Mouse (Mus musculus): ENCODE data around the gene Med4. TPM values are rescaled to one million over a fixed set of nuclear protein-coding genes. Genes with fewer than 3 reads are reported as not detected.
"Not testable (repeated sequence)": the region's sequence is repeated elsewhere in the genome, so short reads cannot be mapped to it uniquely, and the experiment has no call there.

Gene Med4
- polyA plus RNA-seq, 1 experiment from 2014 or later: 107 TPM

DNA sequence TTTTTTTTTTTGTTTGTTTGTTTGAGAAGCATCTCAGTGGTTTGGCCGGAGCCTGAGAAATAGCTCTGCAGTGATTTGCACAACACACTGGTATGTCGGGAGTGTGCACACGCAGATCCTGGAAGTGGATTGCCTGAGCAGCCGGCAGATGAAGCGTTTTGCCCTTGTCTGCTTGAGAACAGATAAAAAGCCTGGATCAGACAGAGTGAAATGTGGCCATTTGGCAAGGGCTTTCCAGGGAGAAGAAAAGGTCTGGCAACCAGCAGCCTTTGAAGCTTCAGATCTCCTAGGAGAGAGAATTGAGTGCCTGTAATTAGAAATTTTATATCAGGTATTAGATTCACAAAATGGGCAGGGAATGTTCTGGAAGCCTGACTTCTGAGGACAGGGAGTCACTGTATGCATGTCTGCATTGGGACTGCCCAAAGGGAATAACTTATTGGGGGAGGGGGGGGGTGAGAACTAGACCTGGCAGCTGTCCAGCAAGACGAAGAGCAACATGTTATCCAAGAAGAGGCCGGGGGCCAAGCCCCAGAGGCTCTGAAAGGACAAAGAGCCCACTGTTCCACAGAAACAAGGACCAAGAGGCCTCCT is 7.1 kb upstream of the Med4 start:
- H3K4me3 ChIP-seq (replicated peaks): no peak overlapping the region
- H3K4me1 ChIP-seq (replicated peaks): peaks cover 12% of the 10 kb centered on the region
- H3K9ac ChIP-seq (replicated peaks): no peak overlapping the region
- 38% methylated on average over 7 of the region's 7 CpGs for WGBS
- H3K36me3 ChIP-seq: no peaks in the 10 kb centered on the region
- H3K27me3 ChIP-seq: no peaks in the 10 kb centered on the region
- no peak overlapping the region for H3K4me2 ChIP-seq
- no peaks in the 10 kb centered on the region for H3K9me3 ChIP-seq
- peak overlapping the region; percentile 73 for H3K27ac ChIP-seq
- ATAC-seq (ENCODE audit: insufficient number of reproducible peaks, insufficient read depth, low FRiP score, low TSS enrichment, low read depth): peak; percentile 44; the same call in 1 of the 2 replicates

GRCm38 (mm10) chr14:73503237-73503933 is 6.4 kb upstream of the Med4 start:
- H3K4me3 ChIP-seq (replicated peaks): no peak overlapping the region
- H3K27ac ChIP-seq: peak overlapping the region; percentile 73; the same call in 1 of the 2 replicates
- ATAC-seq (ENCODE audit: insufficient number of reproducible peaks, insufficient read depth, low FRiP score, low TSS enrichment, low read depth): no peak
- H3K9me3 ChIP-seq: no peaks in the 10 kb centered on the region
- no peaks in the 10 kb centered on the region for H3K27me3 ChIP-seq
- WGBS: 77% methylated on average over 13 of the region's 13 CpGs
- no peaks in the 10 kb centered on the region for H3K36me3 ChIP-seq
- H3K4me1 ChIP-seq (replicated peaks): peaks cover 12% of the 10 kb centered on the region
- no peak overlapping the region for H3K9ac ChIP-seq (replicated peaks)
- no peak overlapping the region for H3K4me2 ChIP-seq

DNA sequence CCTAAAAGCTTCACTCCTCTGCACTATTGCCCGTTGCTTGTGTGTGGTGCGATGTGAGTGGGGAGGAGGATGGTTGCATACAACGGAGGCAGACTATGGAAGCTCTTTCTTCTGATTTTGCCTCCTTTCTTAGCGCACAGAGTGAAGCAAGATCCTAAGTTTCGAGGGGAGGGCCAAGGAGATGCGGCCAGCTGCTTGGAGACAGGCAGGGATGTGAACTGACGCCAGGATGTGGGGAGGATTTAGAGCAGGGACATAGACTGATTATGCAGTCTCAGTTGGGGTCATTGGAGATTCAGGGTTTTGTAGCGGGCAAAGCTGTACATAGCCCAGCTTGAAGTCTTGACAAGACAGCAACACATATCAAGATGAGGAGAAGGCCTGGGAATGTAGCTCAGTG is 3.5 kb upstream of the Med4 start:
- H3K4me1 ChIP-seq (replicated peaks): peaks cover 22% of the 10 kb centered on the region
- H3K4me2 ChIP-seq: no peak overlapping the region
- ATAC-seq (ENCODE audit: insufficient number of reproducible peaks, insufficient read depth, low FRiP score, low TSS enrichment, low read depth): no peak
- no peaks in the 10 kb centered on the region for H3K9me3 ChIP-seq
- H3K27ac ChIP-seq: no peak overlapping the region
- WGBS: 64% methylated on average over 8 of the region's 8 CpGs
- H3K9ac ChIP-seq (replicated peaks): no peak overlapping the region
- H3K4me3 ChIP-seq (replicated peaks): no peak overlapping the region
- H3K36me3 ChIP-seq: no peaks in the 10 kb centered on the region
- no peaks in the 10 kb centered on the region for H3K27me3 ChIP-seq

- Histone ChIP-seq H3K4me2 (no peak overlapping the region), H3K9me3 (no peaks in the 10 kb centered on the region), H3K9ac (replicated peaks) (no peak overlapping the region), H3K27me3 (no peaks in the 10 kb centered on the region), H3K27ac (no peak overlapping the region), H3K4me1 (replicated peaks) (peaks cover 22% of the 10 kb centered on the region), H3K36me3 (peaks cover 6% of the 10 kb centered on the region), H3K4me3 (replicated peaks) (no peak overlapping the region)
- WGBS: 87% methylated on average over 15 of the region's 15 CpGs
- no peak for ATAC-seq (ENCODE audit: insufficient number of reproducible peaks, insufficient read depth, low FRiP score, low TSS enrichment, low read depth)
These were observed 2.6 kb upstream of the Med4 start for GRCm38 (mm10) chr14:73507200-73507599.

- no peaks in the 10 kb centered on the region for H3K9me3 ChIP-seq
- no peaks in the 10 kb centered on the region for H3K27me3 ChIP-seq
- H3K4me2 ChIP-seq: no peak overlapping the region
- H3K4me3 ChIP-seq (replicated peaks): no peak overlapping the region
- 77% methylated on average over 11 of the region's 11 CpGs for whole genome bisulfite sequencing
- peaks cover 12% of the 10 kb centered on the region for H3K36me3 ChIP-seq
- H3K27ac ChIP-seq: no peak overlapping the region
- no peak overlapping the region for H3K9ac ChIP-seq (replicated peaks)
- no peak for ATAC-seq (ENCODE audit: insufficient number of reproducible peaks, insufficient read depth, low FRiP score, low TSS enrichment, low read depth)
- peaks cover 17% of the 10 kb centered on the region for H3K4me1 ChIP-seq (replicated peaks)
These were observed 2.0 kb upstream of the Med4 start for GRCm38 (mm10) chr14:73507702-73508376.

DNA sequence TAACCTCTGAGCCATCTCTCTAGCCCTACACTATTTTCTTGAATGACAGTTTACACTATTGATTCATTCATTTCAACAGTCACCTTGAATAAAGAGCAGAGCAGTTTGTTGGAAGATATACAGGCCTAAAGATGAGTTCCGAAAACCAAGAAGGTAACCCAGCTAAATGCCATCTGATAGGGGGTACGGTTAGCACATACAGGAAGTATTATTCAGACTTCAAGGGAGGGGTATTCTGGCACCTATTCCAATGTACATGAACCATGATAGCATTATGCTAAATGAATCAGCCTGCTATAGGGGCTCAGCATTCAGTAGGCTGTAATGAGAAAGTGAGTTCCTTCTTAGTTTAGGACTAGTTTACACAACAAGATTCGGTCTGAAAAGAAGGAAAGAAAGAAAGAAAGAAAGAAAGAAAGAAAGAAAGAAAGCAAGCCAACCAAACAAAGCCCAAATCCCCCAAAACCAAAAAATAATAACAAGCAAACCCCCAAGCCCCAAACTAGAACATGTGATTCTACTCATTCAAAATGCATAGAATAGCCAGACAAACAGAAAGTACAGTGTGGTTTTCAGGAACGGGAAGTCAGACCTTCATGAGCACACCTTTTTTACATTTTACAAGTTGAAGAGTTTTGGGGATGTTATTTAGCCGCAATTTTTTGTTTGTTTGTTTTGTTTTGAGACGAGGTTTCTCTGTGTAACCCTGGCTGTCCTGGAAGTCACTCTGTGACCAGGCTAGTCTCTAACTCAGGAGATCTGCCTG is 1.0 kb upstream of the Med4 start:
- Histone ChIP-seq H3K27ac (no peak overlapping the region), H3K36me3 (peaks cover 20% of the 10 kb centered on the region), H3K9me3 (no peaks in the 10 kb centered on the region), H3K4me3 (replicated peaks) (no peak overlapping the region), H3K9ac (replicated peaks) (no peak overlapping the region), H3K4me1 (replicated peaks) (peaks cover 9% of the 10 kb centered on the region), H3K27me3 (no peaks in the 10 kb centered on the region), H3K4me2 (no peak overlapping the region)
- 90% methylated on average over 6 of the region's 6 CpGs for WGBS
- no peak for ATAC-seq (ENCODE audit: insufficient number of reproducible peaks, insufficient read depth, low FRiP score, low TSS enrichment, low read depth)

DNA sequence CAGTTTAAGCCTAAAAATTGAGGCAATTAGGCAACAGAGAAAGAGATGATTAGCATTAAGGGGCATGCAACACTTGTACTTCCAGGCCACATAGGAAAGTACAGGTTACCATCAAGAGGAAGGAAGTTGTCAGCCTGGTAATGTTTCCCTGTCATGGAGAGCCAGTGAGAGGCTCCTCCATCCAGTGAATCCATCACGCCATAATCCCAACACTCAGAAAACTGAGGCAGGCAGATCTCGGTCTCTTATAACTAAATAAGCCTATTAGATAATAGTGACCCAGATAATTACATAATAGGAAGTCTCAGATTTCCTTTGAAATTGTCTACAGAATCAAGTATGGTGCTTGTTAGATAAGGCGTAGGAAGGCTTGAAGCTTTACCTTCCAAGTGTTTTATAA is 14.3 kb downstream of the Med4 start:
- peak overlapping the region; percentile 50; the same call in 1 of the 2 replicates for H3K4me2 ChIP-seq
- WGBS: 76% methylated on average over 3 of the region's 3 CpGs
- no peaks in the 10 kb centered on the region for H3K4me1 ChIP-seq (replicated peaks)
- ATAC-seq (ENCODE audit: insufficient number of reproducible peaks, insufficient read depth, low FRiP score, low TSS enrichment, low read depth): no peak
- no peak overlapping the region for H3K4me3 ChIP-seq (replicated peaks)
- no peaks in the 10 kb centered on the region for H3K9me3 ChIP-seq
- H3K27ac ChIP-seq: no peak overlapping the region
- no peaks in the 10 kb centered on the region for H3K36me3 ChIP-seq
- no peaks in the 10 kb centered on the region for H3K27me3 ChIP-seq
- H3K9ac ChIP-seq (replicated peaks): no peak overlapping the region; the same call in 1 of the 2 replicates

DNA sequence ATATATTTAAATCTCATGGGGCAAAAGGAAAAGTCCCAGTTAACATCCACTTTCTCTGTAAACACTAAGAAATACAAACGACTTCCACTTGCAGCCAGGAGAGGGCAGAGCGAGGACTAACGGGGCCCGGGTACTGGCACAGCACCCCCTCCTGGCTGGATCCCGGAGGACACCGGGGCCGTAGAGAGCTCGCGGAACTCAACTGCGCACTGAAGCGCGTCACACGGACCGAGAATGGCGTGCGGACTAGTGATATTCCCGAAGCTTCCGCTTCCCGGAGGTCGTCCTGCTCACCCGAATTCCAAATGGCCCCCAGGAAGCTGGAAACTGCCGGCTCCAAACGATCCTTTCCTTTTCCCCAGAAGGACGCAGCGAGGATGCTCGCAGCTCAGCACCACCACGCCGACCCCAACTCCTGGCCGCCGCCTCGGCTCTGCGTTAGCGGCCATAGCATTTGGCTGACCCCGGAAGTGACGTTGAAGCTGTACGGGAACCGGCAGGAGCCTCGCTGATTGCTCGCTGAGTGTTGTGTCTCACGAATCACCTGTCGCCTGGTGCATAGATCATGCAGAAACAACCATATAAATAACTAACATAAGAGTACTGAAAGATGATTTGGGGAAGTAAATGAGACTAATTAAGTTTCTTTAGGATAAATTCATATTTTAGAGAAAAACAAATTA is 15.1 kb downstream of the Med4 start, which contains the start of gene Sucla2:
TSS of gene Sucla2 (plus strand) at position 554 of the 683 bp plus-strand sequence.
- Histone ChIP-seq H3K9ac (replicated peaks) (peak within 1 kb of the TSS; percentile 51), H3K27me3 (no peaks in the 10 kb centered on the region), H3K4me3 (replicated peaks) (peak within 1 kb of the TSS; percentile 47), H3K4me1 (replicated peaks) (no peaks in the 10 kb centered on the region), H3K4me2 (peak within 1 kb of the TSS; percentile 50), H3K36me3 (no peaks in the 10 kb centered on the region), H3K9me3 (no peaks in the 10 kb centered on the region), H3K27ac (peak within 1 kb of the TSS; percentile 85)
- peak; percentile 98 for ATAC-seq (ENCODE audit: insufficient number of reproducible peaks, insufficient read depth, low FRiP score, low TSS enrichment, low read depth)
- under 1% methylated on average over 41 of the region's 41 CpGs for WGBS

DNA sequence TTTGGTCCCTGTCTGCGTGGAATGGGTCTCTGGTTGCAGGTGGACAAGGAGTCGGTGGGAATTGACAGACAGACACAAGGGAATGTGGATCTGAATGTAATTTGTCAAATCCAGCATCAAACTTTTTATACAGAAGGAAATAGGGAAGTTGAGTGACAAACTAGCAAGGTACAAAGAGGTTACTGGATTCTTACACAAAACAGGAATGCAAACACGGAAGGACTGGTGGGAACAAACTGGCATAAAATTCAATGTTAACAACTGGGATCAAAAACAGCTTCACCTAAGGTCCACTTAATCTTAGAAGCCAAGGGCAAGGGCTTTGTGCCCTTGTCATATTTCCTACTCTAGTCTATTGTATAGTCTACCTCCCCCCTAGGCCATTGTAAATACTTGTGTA is 18.8 kb downstream of the Med4 start:
- not testable (repeated sequence) for H3K4me2 ChIP-seq; H3K27me3 ChIP-seq; H3K9ac ChIP-seq (replicated peaks); H3K4me1 ChIP-seq (replicated peaks); H3K4me3 ChIP-seq (replicated peaks); ATAC-seq (ENCODE audit: insufficient number of reproducible peaks, insufficient read depth, low FRiP score, low TSS enrichment, low read depth); H3K9me3 ChIP-seq; H3K36me3 ChIP-seq; H3K27ac ChIP-seq
- 86% methylated on average over 3 of the region's 3 CpGs for WGBS

GRCm38 (mm10) chr14:73533755-73534465 is 24.1 kb downstream of the Med4 start:
- H3K27me3 ChIP-seq: no peaks in the 10 kb centered on the region; the same call in 1 of the 2 replicates
- ATAC-seq (ENCODE audit: insufficient number of reproducible peaks, insufficient read depth, low FRiP score, low TSS enrichment, low read depth): no peak
- no peaks in the 10 kb centered on the region for H3K36me3 ChIP-seq
- H3K4me2 ChIP-seq: no peak overlapping the region
- H3K4me3 ChIP-seq (replicated peaks): no peak overlapping the region
- H3K4me1 ChIP-seq (replicated peaks): no peaks in the 10 kb centered on the region
- 73% methylated on average over 6 of the region's 6 CpGs for WGBS
- no peak overlapping the region for H3K27ac ChIP-seq
- H3K9me3 ChIP-seq: no peaks in the 10 kb centered on the region
- no peak overlapping the region for H3K9ac ChIP-seq (replicated peaks)
